Mouse (Mus musculus): ENCODE data around the gene Tmem69.

DNA sequence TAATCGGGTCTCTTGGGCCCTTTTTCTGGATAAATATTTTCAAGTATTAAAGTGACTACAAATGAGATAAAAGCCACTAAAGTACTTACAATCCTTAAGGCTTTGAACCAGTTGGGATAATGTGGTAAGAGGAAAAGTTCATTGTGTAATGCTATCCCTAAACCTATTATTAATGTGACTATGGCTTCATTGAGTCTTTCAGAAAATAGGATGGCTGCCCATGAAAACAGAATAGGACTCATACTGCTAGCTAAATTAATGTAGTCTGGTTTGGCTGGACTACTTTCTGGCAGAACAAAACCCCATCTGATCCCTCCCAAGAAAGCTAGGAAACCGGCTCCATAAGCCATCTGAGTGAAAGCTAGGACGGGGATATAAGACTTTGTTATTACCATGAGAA lies 2.7 kb downstream of the Tmem69 start:
- TF ChIP-seq CTCF (conservative IDR thresholded peaks at IDR 0.05; ENCODE audit: low read length) (no peak), NANOG (IDR thresholded peaks at IDR 0.05; ENCODE audit: borderline replicate concordance, low read length) (no peak), POU5F1 (IDR thresholded peaks at IDR 0.05; ENCODE audit: borderline replicate concordance, low read length) (no peak)

All from E14TG2a.4 (cell line).